Mouse (Mus musculus): ENCODE data around the gene Olfr1373.
"Not testable (repeated sequence)": the region's sequence is repeated elsewhere in the genome, so short reads cannot be mapped to it uniquely, and the experiment has no call there.

GRCm38 (mm10) chr11:52180651-52181050, 35.3 kb upstream of the Olfr1373 start:
- not testable (repeated sequence) for TF ChIP-seq EP300, CTCF (IDR thresholded peaks at IDR 0.05; ENCODE audit: low read depth)
